7 mouse cellular contexts compared by ENCODE assay signal in the genomic region with DNA sequence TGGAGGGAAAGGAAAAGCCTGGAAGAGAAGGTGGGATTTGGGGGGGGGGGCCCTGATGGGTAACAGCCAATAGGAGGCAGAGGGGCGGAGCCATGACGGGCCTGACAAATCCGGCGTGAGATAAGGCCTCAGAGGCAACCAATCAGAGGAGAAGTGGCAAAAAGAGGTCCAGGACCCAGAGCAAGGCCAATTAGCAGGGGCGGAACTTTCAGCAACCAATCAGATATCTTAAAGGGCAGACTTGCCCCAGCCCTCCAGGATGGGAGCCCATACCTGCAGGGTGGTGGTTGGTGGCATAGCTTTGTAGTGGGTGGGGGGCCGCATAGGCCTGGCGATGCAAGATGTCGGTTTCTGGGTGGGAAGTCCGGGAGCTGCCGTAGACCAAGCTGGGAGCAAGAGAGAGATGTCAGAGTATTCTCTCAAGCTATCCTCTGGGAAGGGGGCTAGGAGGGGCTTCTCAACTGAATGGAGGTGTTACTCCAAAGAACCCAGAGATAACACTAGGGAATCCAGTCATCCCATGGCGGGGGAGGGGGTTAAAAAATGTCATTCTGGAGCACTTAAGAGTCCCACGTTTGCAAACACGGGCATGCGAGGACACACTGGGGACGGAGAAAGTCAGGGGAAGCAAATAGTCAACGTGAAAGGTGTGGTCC. TPM values are rescaled to one million over a fixed set of nuclear protein-coding genes. Genes with fewer than 3 reads are reported as not detected.
DNase-seq lines count a peak whose midpoint lies in the region; ATAC-seq lines count a peak whose summit lies in the region.

No protein-coding gene starts in this region.

- peak overlapping the region; percentile 97 for H3K9ac ChIP-seq in hindbrain, embryonic 12.5 days

- DNase-seq in adrenal gland, adult (ENCODE audit: inconsistent age in 2 of 2, low spot score in 1 of 2), result peak; percentile 85 to 90
- DNase-seq in cerebellum, adult 9-10 months, result peak; percentile 85
- peak; percentile 62 to 73 for DNase-seq in frontal cortex, postnatal 14 days (ENCODE audit: low spot score in 2 of 2)
- DNase-seq in layer of hippocampus, postnatal 36 days, result peak; percentile 65 to 70
- DNase-seq in lung, postnatal 14 days, result peak; percentile 58
- DNase-seq in right cerebral cortex, postnatal 14 days, result peak; percentile 68

- peak overlapping the region; percentile 93 for H3K4me3 ChIP-seq in hindbrain, embryonic 12.5 days

- no peaks in the 10 kb centered on the region for H3K9me3 ChIP-seq in hindbrain, embryonic 12.5 days (replicated peaks)

- peak overlapping the region; percentile 98 for H3K4me2 ChIP-seq in hindbrain, embryonic 12.5 days (replicated peaks)

- H3K27ac ChIP-seq in hindbrain, embryonic 12.5 days, result peak overlapping the region; percentile 100

- H3K27me3 ChIP-seq in hindbrain, embryonic 12.5 days, result no peaks in the 10 kb centered on the region

- H3K4me1 ChIP-seq in hindbrain, embryonic 12.5 days, result peaks cover 28% of the 10 kb centered on the region

- WGBS in hindbrain, embryonic 12.5 days, result 2% methylated on average over 16 of the region's 16 CpGs

- ATAC-seq in hindbrain, embryonic 12.5 days (ENCODE audit: low FRiP score), result peak; percentile 46

- H3K36me3 ChIP-seq in hindbrain, embryonic 12.5 days, result peaks cover 44% of the 10 kb centered on the region

RNA-seq across cellular contexts. Expression of gene Prr12, which starts 1.6 kb away (rescaled TPM):
- 10.9 and 14.0 TPM in 2 replicates for polyA plus RNA-seq in hindbrain, embryonic 12.5 days (2016; fragmentation: Nextera tagmentation; extraction: Ambion mirVana)
- 10 to 100 TPM; 74.3 to 75.3 TPM for total RNA-seq in layer of hippocampus, postnatal 36 days (2021)

RNA-seq across cellular contexts. Expression of gene Nosip, which starts 11.2 kb away (rescaled TPM):
- 55.9 and 60.0 TPM in 2 replicates for polyA plus RNA-seq in hindbrain, embryonic 12.5 days (2016; fragmentation: Nextera tagmentation; extraction: Ambion mirVana)
- 10 to 100 TPM; 51.0 to 51.3 TPM for total RNA-seq in layer of hippocampus, postnatal 36 days (2021)

RNA-seq across cellular contexts. Expression of gene Prrg2, which starts 11.4 kb away (rescaled TPM):
- 17.8 and 18.0 TPM in 2 replicates for polyA plus RNA-seq in hindbrain, embryonic 12.5 days (2016; fragmentation: Nextera tagmentation; extraction: Ambion mirVana)
- 1 to 10 TPM; 5.5 to 6.1 TPM for total RNA-seq in layer of hippocampus, postnatal 36 days (2021)

RNA-seq across cellular contexts. Expression of gene Rras, which starts 33.3 kb away (rescaled TPM):
- polyA plus RNA-seq in hindbrain, embryonic 12.5 days (2016; fragmentation: Nextera tagmentation; extraction: Ambion mirVana), result 22.6 and 23.2 TPM in 2 replicates
- 1 to 10 TPM; 9.7 TPM for total RNA-seq in layer of hippocampus, postnatal 36 days (2021)

RNA-seq across cellular contexts. Expression of gene Scaf1, which starts 34.9 kb away (rescaled TPM):
- 50.6 and 52.4 TPM in 2 replicates for polyA plus RNA-seq in hindbrain, embryonic 12.5 days (2016; fragmentation: Nextera tagmentation; extraction: Ambion mirVana)
- 100 to 1,000 TPM; 149 to 155 TPM for total RNA-seq in layer of hippocampus, postnatal 36 days (2021)

Comparison
In these comparisons a context has a peak if more than half of its experiments do, and no peak if none do; other contexts are left out.
1. Peak in every context shown above with its lines: DNase-seq, ATAC-seq, H3K4me3 ChIP-seq and H3K27ac ChIP-seq.